Mouse (Mus musculus): ENCODE measurements at regions not wholly inside any gene's neighbourhood (a gene's known extent, or its start where the extent isn't known, plus 50 kb on each side); places are given as distances from the start of the nearest gene placed in this dataset.
"Not testable (repeated sequence)": the region's sequence is repeated elsewhere in the genome, so short reads cannot be mapped to it uniquely, and the experiment has no call there.

- 60% methylated on average over 1 of the region's 1 CpGs for WGBS
Observed at GRCm38 (mm10) chr16:69937514-69938194, 74.1 kb upstream of the Speer2 start.

DNA sequence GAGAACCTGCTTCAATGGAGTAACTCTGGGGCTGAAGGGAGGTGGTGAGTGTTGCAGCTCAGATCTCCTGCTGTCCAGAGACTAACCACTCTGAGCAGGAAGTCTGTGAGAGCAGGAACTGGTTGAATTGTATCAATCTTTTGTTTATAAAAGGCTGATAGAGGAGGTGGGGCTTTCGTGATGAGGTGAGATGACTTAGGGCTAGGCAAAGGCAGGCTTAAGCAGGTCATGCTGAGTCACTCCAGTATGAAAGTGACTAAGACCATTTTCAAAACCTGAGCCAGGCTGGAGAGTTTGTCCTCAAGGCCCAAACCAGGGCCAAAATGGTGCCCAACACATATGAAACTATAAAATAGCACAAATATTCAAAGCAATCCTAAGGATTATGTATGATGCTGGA lies 80.1 kb upstream of the Speer2 start:
- H3K27me3 ChIP-seq (replicated peaks), result no peaks in the 10 kb centered on the region
- ATAC-seq (ENCODE audit: insufficient read depth, low FRiP score, low read depth), result peak; percentile 65
- H3K27ac ChIP-seq, result no peak overlapping the region
- H3K9me3 ChIP-seq, result no peaks in the 10 kb centered on the region
- no peaks in the 10 kb centered on the region for H3K4me1 ChIP-seq
- H3K36me3 ChIP-seq, result no peaks in the 10 kb centered on the region
- WGBS, result 42% methylated on average over 1 of the region's 1 CpGs
- H3K9ac ChIP-seq, result no peak overlapping the region
- no peak overlapping the region for H3K4me2 ChIP-seq
- H3K4me3 ChIP-seq (replicated peaks), result no peak overlapping the region

More at GRCm38 (mm10) chr16:69937514-69938194, 74.1 kb upstream of the Speer2 start:
- H3K27me3 ChIP-seq (replicated peaks), result no peaks in the 10 kb centered on the region
- H3K4me2 ChIP-seq, result no peak overlapping the region
- no peaks in the 10 kb centered on the region for H3K36me3 ChIP-seq
- H3K9me3 ChIP-seq, result no peaks in the 10 kb centered on the region
- H3K4me3 ChIP-seq (replicated peaks), result no peak overlapping the region
- no peaks in the 10 kb centered on the region for H3K4me1 ChIP-seq
- ATAC-seq (ENCODE audit: insufficient read depth, low FRiP score, low read depth), result no peak
- no peak overlapping the region for H3K9ac ChIP-seq
- no peak overlapping the region for H3K27ac ChIP-seq

- Histone ChIP-seq H3K4me3 (replicated peaks) (no peak overlapping the region), H3K27ac (no peak overlapping the region), H3K27me3 (replicated peaks) (no peaks in the 10 kb centered on the region), H3K36me3 (no peaks in the 10 kb centered on the region), H3K4me2 (no peak overlapping the region), H3K4me1 (no peaks in the 10 kb centered on the region), H3K9ac (no peak overlapping the region), H3K9me3 (no peaks in the 10 kb centered on the region)
- ATAC-seq (ENCODE audit: insufficient read depth, low FRiP score, low read depth), result no peak
- 61% methylated on average over 10 of the region's 10 CpGs for WGBS
Observed at GRCm38 (mm10) chr16:69948783-69949182, 85.2 kb upstream of the Speer2 start.

- Histone ChIP-seq H3K4me3 (replicated peaks) (no peak overlapping the region), H3K4me1 (no peaks in the 10 kb centered on the region), H3K36me3 (no peaks in the 10 kb centered on the region), H3K4me2 (no peak overlapping the region), H3K9me3 (no peaks in the 10 kb centered on the region), H3K9ac (no peak overlapping the region), H3K27ac (no peak overlapping the region), H3K27me3 (replicated peaks) (no peaks in the 10 kb centered on the region)
- WGBS, result 88% methylated on average over 7 of the region's 7 CpGs
- no peak for ATAC-seq (ENCODE audit: insufficient read depth, low FRiP score, low read depth)
Observed at GRCm38 (mm10) chr16:69949339-69949738, 85.8 kb upstream of the Speer2 start.

- no peak overlapping the region for H3K4me3 ChIP-seq (replicated peaks)
- H3K9ac ChIP-seq, result no peak overlapping the region
- H3K27me3 ChIP-seq (replicated peaks), result no peaks in the 10 kb centered on the region
- no peaks in the 10 kb centered on the region for H3K9me3 ChIP-seq
- H3K36me3 ChIP-seq, result no peaks in the 10 kb centered on the region
- no peak overlapping the region for H3K4me2 ChIP-seq
- WGBS, result 53% methylated on average over 2 of the region's 2 CpGs
- H3K27ac ChIP-seq, result no peak overlapping the region
- no peak for ATAC-seq (ENCODE audit: insufficient read depth, low FRiP score, low read depth)
- no peaks in the 10 kb centered on the region for H3K4me1 ChIP-seq
Observed at GRCm38 (mm10) chr16:69951581-69951980, 88.0 kb upstream of the Speer2 start.

GRCm38 (mm10) chr16:69966561-69966960 lies 103.0 kb upstream of the Speer2 start:
- 88% methylated on average over 7 of the region's 7 CpGs for WGBS
- H3K36me3 ChIP-seq; ATAC-seq (ENCODE audit: insufficient read depth, low FRiP score, low read depth); H3K9ac ChIP-seq; H3K27ac ChIP-seq; H3K27me3 ChIP-seq (replicated peaks); H3K4me3 ChIP-seq (replicated peaks); H3K4me1 ChIP-seq; H3K4me2 ChIP-seq; H3K9me3 ChIP-seq: not testable (repeated sequence)

DNA sequence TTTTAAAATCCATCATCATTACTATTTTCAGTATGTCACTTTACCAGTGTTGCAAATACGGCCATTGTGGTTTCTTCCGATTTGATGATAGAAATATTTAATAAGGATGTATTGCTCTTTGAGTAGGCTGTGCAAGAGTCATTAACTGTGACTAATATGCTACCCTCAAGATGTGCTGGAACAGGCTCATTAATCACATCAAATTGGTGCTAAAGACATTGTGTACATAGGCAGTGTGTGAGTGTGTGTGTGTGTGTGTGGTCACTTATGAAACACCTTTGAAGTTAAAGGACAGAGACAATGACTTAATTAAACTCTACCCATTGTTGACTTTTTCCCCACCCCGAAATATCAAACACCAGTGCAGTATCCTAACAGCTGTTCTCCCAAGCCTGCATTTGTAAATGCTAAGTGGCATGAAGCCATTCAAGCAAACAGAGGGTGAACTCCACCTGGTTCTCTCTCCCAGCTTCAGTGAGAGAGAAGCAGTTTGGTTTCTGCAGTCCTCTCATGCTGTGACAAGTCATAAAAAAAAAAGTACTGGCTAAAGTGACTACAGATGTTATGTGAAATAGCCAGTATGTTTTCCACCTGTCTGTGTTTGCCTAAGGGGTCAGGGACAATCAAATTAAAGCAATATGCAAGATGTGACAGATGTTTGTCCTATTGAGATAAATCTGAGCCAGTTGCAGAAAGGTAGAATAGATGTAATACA lies 116.4 kb upstream of the Speer2 start:
- ATAC-seq (ENCODE audit: insufficient read depth, low FRiP score, low read depth), result peak; percentile 65; the same call in 1 of the 2 replicates
- WGBS, result 38% methylated on average over 3 of the region's 3 CpGs

GRCm38 (mm10) chr16:69984320-69984719 lies 120.8 kb upstream of the Speer2 start:
- Histone ChIP-seq H3K27ac (no peak overlapping the region), H3K9ac (no peak overlapping the region), H3K36me3 (no peaks in the 10 kb centered on the region), H3K4me2 (no peak overlapping the region), H3K27me3 (replicated peaks) (no peaks in the 10 kb centered on the region), H3K4me1 (no peaks in the 10 kb centered on the region), H3K9me3 (no peaks in the 10 kb centered on the region), H3K4me3 (replicated peaks) (no peak overlapping the region)
- ATAC-seq (ENCODE audit: insufficient read depth, low FRiP score, low read depth), result no peak
- 53% methylated on average over 5 of the region's 5 CpGs for WGBS

More for the DNA sequence above, 116.4 kb upstream of the Speer2 start:
- Histone ChIP-seq H3K27ac (no peak overlapping the region), H3K9me3 (no peaks in the 10 kb centered on the region), H3K9ac (no peak overlapping the region), H3K27me3 (replicated peaks) (no peaks in the 10 kb centered on the region), H3K36me3 (no peaks in the 10 kb centered on the region), H3K4me1 (no peaks in the 10 kb centered on the region), H3K4me3 (replicated peaks) (no peak overlapping the region), H3K4me2 (no peak overlapping the region)

DNA sequence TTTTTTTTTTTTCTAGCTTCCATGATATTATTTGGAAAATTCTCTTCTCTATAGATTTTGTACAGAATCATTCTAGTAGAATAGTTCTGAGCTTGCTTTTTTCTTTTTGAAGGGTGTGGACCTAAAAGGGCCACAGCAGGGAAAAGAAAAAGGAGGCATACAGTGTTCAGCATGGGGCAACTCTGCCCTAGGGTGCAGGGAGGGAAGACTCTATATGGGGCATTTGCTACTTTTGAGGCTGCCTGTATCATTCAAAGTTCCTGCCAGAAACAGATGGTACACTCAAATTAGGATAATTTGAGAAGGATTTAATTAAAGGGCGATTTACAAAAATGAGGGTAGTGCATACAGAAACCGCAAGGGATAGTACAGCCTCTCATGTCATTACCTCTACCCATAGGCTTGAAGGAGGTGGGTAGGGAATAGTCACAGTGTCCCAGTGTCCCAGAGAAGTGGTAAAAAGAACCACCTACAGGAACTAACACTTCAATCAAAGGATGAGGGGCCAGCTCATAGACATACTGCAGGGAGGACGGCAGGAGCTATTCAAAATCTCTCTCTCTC lies 128.4 kb upstream of the Speer2 start:
- Histone ChIP-seq H3K36me3 (no peaks in the 10 kb centered on the region), H3K9ac (no peak overlapping the region), H3K27ac (no peak overlapping the region), H3K4me3 (replicated peaks) (no peak overlapping the region), H3K4me1 (no peaks in the 10 kb centered on the region), H3K4me2 (no peak overlapping the region), H3K27me3 (replicated peaks) (no peaks in the 10 kb centered on the region), H3K9me3 (no peaks in the 10 kb centered on the region)
- WGBS, result 70% methylated on average over 3 of the region's 3 CpGs
- ATAC-seq (ENCODE audit: insufficient read depth, low FRiP score, low read depth), result no peak

DNA sequence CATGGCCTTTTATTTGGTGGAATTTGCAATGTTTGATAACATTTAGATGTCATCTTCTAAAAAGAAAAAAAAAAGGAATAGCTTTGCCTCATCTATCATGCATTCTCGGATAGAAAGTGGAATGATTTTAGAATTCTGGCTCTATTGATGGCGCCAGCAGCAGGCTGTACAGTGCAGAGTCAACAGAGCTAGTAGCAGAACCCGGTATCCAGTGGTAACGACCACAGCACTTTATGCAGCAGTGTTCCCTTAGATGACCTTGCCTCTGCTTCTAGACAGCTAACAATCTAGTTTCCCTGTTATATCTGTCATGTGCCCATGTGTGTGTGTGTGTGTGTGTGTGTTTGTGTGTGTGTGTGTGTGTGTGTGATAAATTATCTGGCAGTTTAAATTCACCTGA lies 129.2 kb upstream of the Speer2 start:
- no peak overlapping the region for H3K4me3 ChIP-seq (replicated peaks)
- ATAC-seq (ENCODE audit: insufficient read depth, low FRiP score, low read depth), result no peak
- no peaks in the 10 kb centered on the region for H3K36me3 ChIP-seq
- no peaks in the 10 kb centered on the region for H3K4me1 ChIP-seq
- H3K27me3 ChIP-seq (replicated peaks), result no peaks in the 10 kb centered on the region
- H3K27ac ChIP-seq, result no peak overlapping the region
- no peaks in the 10 kb centered on the region for H3K9me3 ChIP-seq
- H3K9ac ChIP-seq, result no peak overlapping the region
- WGBS, result 65% methylated on average over 4 of the region's 4 CpGs
- H3K4me2 ChIP-seq, result no peak overlapping the region

DNA sequence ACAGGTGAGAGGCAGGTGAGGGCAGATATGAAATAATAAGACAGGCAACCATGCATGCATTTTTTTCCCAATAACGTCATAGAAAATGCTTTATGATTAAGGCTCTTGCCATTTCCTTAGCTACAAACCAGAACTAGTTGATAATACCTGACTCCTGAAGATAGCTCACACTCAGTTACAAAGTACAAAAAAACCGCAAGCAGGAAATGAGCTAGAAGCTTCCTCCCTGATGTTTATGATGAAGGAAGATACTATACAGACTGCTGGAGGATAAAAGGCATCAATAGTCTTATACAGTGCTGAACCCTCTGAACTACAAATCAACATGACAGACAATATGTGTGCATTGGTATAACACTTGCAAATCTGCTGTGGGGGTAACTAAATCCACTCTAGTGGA lies 143.3 kb upstream of the Speer2 start:
- H3K4me3 ChIP-seq (replicated peaks), result no peak overlapping the region
- no peak overlapping the region for H3K4me2 ChIP-seq
- WGBS, result 85% methylated on average over 2 of the region's 2 CpGs
- no peaks in the 10 kb centered on the region for H3K36me3 ChIP-seq
- no peaks in the 10 kb centered on the region for H3K9me3 ChIP-seq
- H3K27ac ChIP-seq, result no peak overlapping the region
- H3K9ac ChIP-seq, result no peak overlapping the region
- no peaks in the 10 kb centered on the region for H3K27me3 ChIP-seq (replicated peaks)
- no peaks in the 10 kb centered on the region for H3K4me1 ChIP-seq
- ATAC-seq (ENCODE audit: insufficient read depth, low FRiP score, low read depth), result no peak

DNA sequence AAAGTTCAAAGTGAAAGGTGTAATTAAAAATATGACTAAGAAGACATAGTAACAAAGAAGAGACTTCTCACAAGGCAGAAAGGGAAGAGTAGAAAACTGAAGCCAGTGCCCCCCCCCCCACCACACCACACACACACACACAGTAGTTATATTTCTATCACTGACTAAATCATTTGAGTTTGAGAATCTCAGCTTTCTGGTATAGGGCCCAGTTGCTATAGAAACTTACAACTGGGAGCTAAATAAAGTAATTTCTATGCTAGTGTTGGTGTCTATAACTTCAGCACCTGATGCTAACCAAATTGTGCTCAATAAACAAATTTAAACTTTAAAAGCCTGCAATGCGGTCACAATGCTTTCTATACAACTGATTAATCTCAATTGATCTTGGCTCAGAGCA lies 153.4 kb upstream of the Speer2 start:
- H3K4me1 ChIP-seq, result no peaks in the 10 kb centered on the region
- no peak overlapping the region for H3K4me2 ChIP-seq
- H3K4me3 ChIP-seq (replicated peaks), result no peak overlapping the region
- 79% methylated on average over 1 of the region's 1 CpGs for WGBS
- H3K36me3 ChIP-seq, result no peaks in the 10 kb centered on the region
- ATAC-seq (ENCODE audit: insufficient read depth, low FRiP score, low read depth), result no peak
- no peaks in the 10 kb centered on the region for H3K27me3 ChIP-seq (replicated peaks)
- no peak overlapping the region for H3K27ac ChIP-seq
- H3K9me3 ChIP-seq, result no peaks in the 10 kb centered on the region
- H3K9ac ChIP-seq, result no peak overlapping the region
